15 mouse cellular contexts compared by ENCODE assay signal in the genomic region with DNA sequence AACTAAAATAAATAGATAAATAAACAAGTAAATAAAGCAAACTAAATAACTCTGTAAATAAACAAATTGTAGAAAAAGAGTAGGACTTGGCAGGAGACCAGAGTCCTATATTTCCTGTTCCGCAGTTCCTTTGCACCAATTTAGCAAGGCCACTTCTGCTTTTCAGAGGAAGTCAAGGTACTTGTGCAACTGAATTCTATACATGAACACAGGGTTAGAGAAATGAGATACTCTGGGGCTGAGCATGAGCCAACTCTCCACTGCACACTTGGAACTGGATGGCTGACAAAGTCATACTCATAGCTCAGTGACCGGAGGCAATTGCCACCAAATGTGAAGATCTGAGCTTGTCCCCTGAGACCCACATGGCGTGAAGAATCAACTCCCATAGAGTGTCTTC. TPM values are rescaled to one million over a fixed set of nuclear protein-coding genes. Genes with fewer than 3 reads are reported as not detected.
A peak's percentile ranks its signal among the peaks of the same experiment; 100 is the strongest.
DNase-seq lines count a peak whose midpoint lies in the region; ATAC-seq and TF ChIP-seq lines count a peak whose summit lies in the region.
"Had no signal": no experiment of that assay in that cellular context is flagged by ENCODE, and none has a peak within 500 bp of the region (broad histone marks: within the 10 kb centered on the region; RNA-seq: fewer than 3 reads in every experiment).

No protein-coding gene starts in this region.

- no peak for TF ChIP-seq POLR2A in small intestine, adult 2 months (IDR thresholded peaks at IDR 0.05; ENCODE audit: low read depth, low read length)

- no peak overlapping the region for H3K4me2 ChIP-seq in midbrain, postnatal 0 days (ENCODE audit: low read depth, low read length, poor library complexity, severe bottlenecking)
- H3K4me2 ChIP-seq: embryonic facial prominence, embryonic 13.5 days; limb, embryonic 13.5 days; neural tube, embryonic 13.5 days had no signal

- peaks cover 14% of the 10 kb centered on the region for H3K36me3 ChIP-seq in G1E (replicated peaks)
- no peaks in the 10 kb centered on the region for H3K36me3 ChIP-seq in small intestine, adult 2 months (ENCODE audit: control insufficient read depth, insufficient read depth, low read length)
- H3K36me3 ChIP-seq in midbrain, postnatal 0 days (ENCODE audit: insufficient read depth, low read length): no peaks in the 10 kb centered on the region
- H3K36me3 ChIP-seq: embryonic facial prominence, embryonic 13.5 days; limb, embryonic 13.5 days; neural tube, embryonic 13.5 days had no signal

- no peak overlapping the region for H3K4me3 ChIP-seq in G1E (ENCODE audit: low read depth, low read length)
- H3K4me3 ChIP-seq in small intestine, adult 2 months (ENCODE audit: low read depth, low read length): no peak overlapping the region
- H3K4me3 ChIP-seq in midbrain, postnatal 0 days (ENCODE audit: low read depth, low read length): no peak overlapping the region
- H3K4me3 ChIP-seq: embryonic facial prominence, embryonic 13.5 days; layer of hippocampus, adult 2 months; limb, embryonic 13.5 days; neural tube, embryonic 13.5 days had no signal

- no peak overlapping the region for H3K9ac ChIP-seq in midbrain, postnatal 0 days (replicated peaks; ENCODE audit: low read length, poor library complexity, severe bottlenecking)
- H3K9ac ChIP-seq: embryonic facial prominence, embryonic 13.5 days; limb, embryonic 13.5 days; neural tube, embryonic 13.5 days had no signal

- peak; percentile 54 for DNase-seq in lung, postnatal 25 days (ENCODE audit: low spot score)
- no peak for DNase-seq in lung, postnatal 14 days
- DNase-seq in G1E (ENCODE audit: low spot score): no peak
- DNase-seq in midbrain, postnatal 0 days (ENCODE audit: low spot score): no peak
- no peak for DNase-seq in left cerebral cortex, adult 9 months (ENCODE audit: low spot score in 2 of 2)
- DNase-seq: cerebellum, adult 2 months; lung, postnatal 10 days had no signal

- 0 out of 2 replicates have a peak overlapping the region, but pooled peaks have one; percentile 3 for H3K27ac ChIP-seq in small intestine, adult 2 months (ENCODE audit: insufficient read depth, low read depth, low read length)
- no peak overlapping the region for H3K27ac ChIP-seq in midbrain, postnatal 0 days (ENCODE audit: low read depth, low read length)
- H3K27ac ChIP-seq: embryonic facial prominence, embryonic 13.5 days; layer of hippocampus, adult 2 months; limb, embryonic 13.5 days; neural tube, embryonic 13.5 days had no signal

- peaks cover 20% of the 10 kb centered on the region for H3K4me1 ChIP-seq in G1E (ENCODE audit: insufficient read depth, low read depth, low read length)
- peaks cover 2% of the 10 kb centered on the region for H3K4me1 ChIP-seq in small intestine, adult 2 months (ENCODE audit: control insufficient read depth, insufficient read depth, insufficient read length, low read length)
- no peaks in the 10 kb centered on the region for H3K4me1 ChIP-seq in midbrain, postnatal 0 days (ENCODE audit: insufficient read depth, low read length)

- 0 out of 2 replicates have a peak, but pooled peaks have one; percentile 8 for ATAC-seq in G1E (ENCODE audit: extremely low read depth, insufficient number of reproducible peaks, low FRiP score, poor library complexity, severe bottlenecking)
- ATAC-seq in granulocyte monocyte progenitor cell, adult 5-6 weeks (replicated peaks; ENCODE audit: poor library complexity, severe bottlenecking): peak; percentile 75
- ATAC-seq in midbrain, postnatal 0 days (ENCODE audit: low FRiP score): no peak
- ATAC-seq: inflammation-experienced regulatory T-cells, adult 6 months; midbrain, embryonic 16.5 days had no signal

- peaks cover 7% of the 10 kb centered on the region; the same call in 1 of the 2 replicates for H3K27me3 ChIP-seq in G1E (ENCODE audit: insufficient read depth, low read length)
- no peaks in the 10 kb centered on the region for H3K27me3 ChIP-seq in small intestine, adult 2 months (ENCODE audit: control insufficient read depth, insufficient read depth, low read length)
- H3K27me3 ChIP-seq in midbrain, postnatal 0 days (ENCODE audit: insufficient read depth, low read length): no peaks in the 10 kb centered on the region
- H3K27me3 ChIP-seq: embryonic facial prominence, embryonic 13.5 days; limb, embryonic 13.5 days; neural tube, embryonic 13.5 days had no signal

- H3K9me3 ChIP-seq in G1E (replicated peaks): no peaks in the 10 kb centered on the region
- no peaks in the 10 kb centered on the region for H3K9me3 ChIP-seq in midbrain, postnatal 0 days (ENCODE audit: low read length)
- H3K9me3 ChIP-seq: embryonic facial prominence, embryonic 13.5 days; limb, embryonic 13.5 days; neural tube, embryonic 13.5 days had no signal

- TF ChIP-seq CTCF in G1E (IDR thresholded peaks at IDR 0.05; ENCODE audit: low read depth, low read length): no peak
- no peak for TF ChIP-seq CTCF in small intestine, adult 2 months (IDR thresholded peaks at IDR 0.05; ENCODE audit: extremely low read depth, insufficient read length, insufficient replicate concordance, low read depth, low read length)
- TF ChIP-seq CTCF in midbrain, postnatal 0 days (IDR thresholded peaks at IDR 0.05): no peak

- WGBS in small intestine, adult 2 months: 89% methylated on average over 3 of the region's 3 CpGs
- WGBS in midbrain, postnatal 0 days: 93% methylated on average over 3 of the region's 3 CpGs

RNA-seq across cellular contexts. Expression of gene Milr1, which starts 8.0 kb away (rescaled TPM):
- total RNA-seq in G1E (2014; fragmentation: Nextera tagmentation) (not detected in 2 replicates), G1E (2017) (0.33 and 0.87 TPM in 2 replicates)
- polyA plus RNA-seq in G1E (2012): 0.05 TPM in 1 of 2 replicates, not detected in the other
- 50.5 and 64.3 TPM in 2 replicates for total RNA-seq in granulocyte monocyte progenitor cell, adult 5-6 weeks (2014; fragmentation: Nextera tagmentation)
- total RNA-seq in granulocyte monocyte progenitor cell, adult 5-6 weeks (2017): 72.3 and 85.6 TPM in 2 replicates
- polyA plus RNA-seq in small intestine, adult 2 months (2012; rRNA removed): 0.30 and 0.77 TPM in 2 replicates
- 0.66 TPM in 1 of 2 replicates, not detected in the other for total RNA-seq in midbrain, postnatal 0 days (2014; rRNA removed)
- 0.37 and 0.82 TPM in 2 replicates for polyA plus RNA-seq in midbrain, postnatal 0 days (2015; fragmentation: Nextera tagmentation; extraction: Ambion mirVana)
- total RNA-seq: layer of hippocampus, adult 2 months had no signal

RNA-seq across cellular contexts. Expression of gene Pecam1, which starts 8.6 kb away (rescaled TPM):
- 0.24 TPM in 1 of 2 replicates, not detected in the other for total RNA-seq in G1E (2014; fragmentation: Nextera tagmentation)
- total RNA-seq in G1E (2017): 0.70 and 0.93 TPM in 2 replicates
- polyA plus RNA-seq in G1E (2012): not detected in 2 replicates
- 69.6 and 75.1 TPM in 2 replicates for total RNA-seq in granulocyte monocyte progenitor cell, adult 5-6 weeks (2014; fragmentation: Nextera tagmentation)
- total RNA-seq in granulocyte monocyte progenitor cell, adult 5-6 weeks (2017): 46.1 and 46.6 TPM in 2 replicates
- 6.3 and 10.7 TPM in 2 replicates for polyA plus RNA-seq in small intestine, adult 2 months (2012; rRNA removed)
- total RNA-seq in midbrain, postnatal 0 days (2014; rRNA removed): 17.5 and 18.1 TPM in 2 replicates
- 9.8 and 11.1 TPM in 2 replicates for polyA plus RNA-seq in midbrain, postnatal 0 days (2015; fragmentation: Nextera tagmentation; extraction: Ambion mirVana)

RNA-seq across cellular contexts. Expression of gene Polg2, which starts 20.3 kb away (rescaled TPM):
- total RNA-seq in G1E (2014; fragmentation: Nextera tagmentation): 9.6 and 10.3 TPM in 2 replicates
- total RNA-seq in G1E (2017): 6.9 and 8.5 TPM in 2 replicates
- polyA plus RNA-seq in G1E (2012): 2.0 and 2.7 TPM in 2 replicates
- total RNA-seq in granulocyte monocyte progenitor cell, adult 5-6 weeks (2014; fragmentation: Nextera tagmentation): 11.0 and 27.3 TPM in 2 replicates
- total RNA-seq in granulocyte monocyte progenitor cell, adult 5-6 weeks (2017): 13.0 and 18.4 TPM in 2 replicates
- 4.4 and 11.0 TPM in 2 replicates for polyA plus RNA-seq in small intestine, adult 2 months (2012; rRNA removed)
- total RNA-seq in midbrain, postnatal 0 days (2014; rRNA removed): 6.6 and 9.8 TPM in 2 replicates
- 9.7 and 10.5 TPM in 2 replicates for polyA plus RNA-seq in midbrain, postnatal 0 days (2015; fragmentation: Nextera tagmentation; extraction: Ambion mirVana)

RNA-seq across cellular contexts. Expression of gene Ddx5, which starts 30.0 kb away (rescaled TPM):
- total RNA-seq in G1E (2014; fragmentation: Nextera tagmentation): 765 and 864 TPM in 2 replicates
- total RNA-seq in G1E (2017): 782 and 866 TPM in 2 replicates
- polyA plus RNA-seq in G1E (2012): 2,578 and 3,923 TPM in 2 replicates
- total RNA-seq in granulocyte monocyte progenitor cell, adult 5-6 weeks (2014; fragmentation: Nextera tagmentation): 653 and 662 TPM in 2 replicates
- 1,291 and 1,523 TPM in 2 replicates for total RNA-seq in granulocyte monocyte progenitor cell, adult 5-6 weeks (2017)
- 247 and 493 TPM in 2 replicates for polyA plus RNA-seq in small intestine, adult 2 months (2012; rRNA removed)
- 408 and 459 TPM in 2 replicates for total RNA-seq in midbrain, postnatal 0 days (2014; rRNA removed)
- polyA plus RNA-seq in midbrain, postnatal 0 days (2015; fragmentation: Nextera tagmentation; extraction: Ambion mirVana): 260 and 301 TPM in 2 replicates

RNA-seq across cellular contexts. Expression of gene Cep95, which starts 30.0 kb away (rescaled TPM):
- total RNA-seq in G1E (2014; fragmentation: Nextera tagmentation) (37.1 and 39.8 TPM in 2 replicates), G1E (2017) (19.3 and 23.8 TPM in 2 replicates)
- polyA plus RNA-seq in G1E (2012): 2.0 and 3.1 TPM in 2 replicates
- total RNA-seq in granulocyte monocyte progenitor cell, adult 5-6 weeks (2014; fragmentation: Nextera tagmentation): 16.4 and 37.4 TPM in 2 replicates
- 18.3 and 19.9 TPM in 2 replicates for total RNA-seq in granulocyte monocyte progenitor cell, adult 5-6 weeks (2017)
- 0.37 and 0.95 TPM in 2 replicates for polyA plus RNA-seq in small intestine, adult 2 months (2012; rRNA removed)
- total RNA-seq in midbrain, postnatal 0 days (2014; rRNA removed): 6.0 and 13.3 TPM in 2 replicates
- 6.0 and 7.9 TPM in 2 replicates for polyA plus RNA-seq in midbrain, postnatal 0 days (2015; fragmentation: Nextera tagmentation; extraction: Ambion mirVana)

Comparison
In these comparisons a context has a peak if more than half of its experiments do, and no peak if none do; other contexts are left out.
1. RNA of gene Milr1, which starts 8.0 kb away (total RNA-seq): 50.5 to 85.6 TPM in granulocyte monocyte progenitor cell, adult 5-6 weeks; 0.33 to 0.87 TPM in G1E and 0.66 TPM in midbrain, postnatal 0 days; every median in the first group is over 10 times any median in the second.